Mouse (Mus musculus): ENCODE results near the gene Map3k11.

- TF ChIP-seq POLR2A (IDR thresholded peaks at IDR 0.05; ENCODE audit: borderline replicate concordance, insufficient read depth, low read length) (no peak), CTCF (IDR thresholded peaks at IDR 0.05; ENCODE audit: borderline replicate concordance, insufficient read depth, low read depth, low read length) (no peak)
Measured at GRCm38 (mm10) chr19:5666386-5666785, 22.2 kb upstream of the Map3k11 start.

Measured in cerebellum, adult 2 months (tissue).